Mouse (Mus musculus) ES-E14 (cell line): ENCODE measurements around the gene Slamf9. TPM values are rescaled to one million over a fixed set of nuclear protein-coding genes. Genes with fewer than 3 reads are reported as not detected.

Experiments used
- DNase-seq: peaks from one replicate; pipeline ENCODE4 v3.0.0-alpha.2; 2013; ENCODE audit warnings: low read depth, low spot score
- H3K27ac ChIP-seq: 2 replicates; pipeline ENCODE4 v1.5.1; 2012; ENCODE audit warnings: low read depth, mild to moderate bottlenecking, low read length, moderate library complexity, mixed read lengths; ENCODE audit not compliant: poor library complexity, insufficient read depth, severe bottlenecking
- H3K36me3 ChIP-seq: 2 replicates; pipeline ENCODE4 v1.6.1; 2012; ENCODE audit warnings: mild to moderate bottlenecking, low read length, moderate library complexity, mixed read lengths; ENCODE audit not compliant: control insufficient read depth, poor library complexity, insufficient read depth, severe bottlenecking
- H3K4me1 ChIP-seq, 2 experiments: fragments of 150-350 bp in 1 of 2; sonication (generic) in 1 of 2; 2 replicates each; pipeline ENCODE4 v1.6.1; 2012; ENCODE audit warnings: low read length in 2 of 2, mild to moderate bottlenecking in 1 of 2, mixed read lengths in 1 of 2; ENCODE audit not compliant: control insufficient read depth in 2 of 2, insufficient read depth in 2 of 2, poor library complexity in 1 of 2
- H3K4me3 ChIP-seq, 2 experiments: fragments of 150-350 bp in 1 of 2; sonication (generic) in 1 of 2; 2 replicates each; pipeline ENCODE4 v1.5.1; 2012; ENCODE audit warnings: low read length in 2 of 2, low read depth in 1 of 2, mild to moderate bottlenecking in 1 of 2, mixed read lengths in 1 of 2; ENCODE audit not compliant: insufficient read depth in 1 of 2, poor library complexity in 1 of 2, severe bottlenecking in 1 of 2
- H3K9ac ChIP-seq: 2 replicates; pipeline ENCODE4 v1.6.1; 2012; ENCODE audit warnings: low read depth, mild to moderate bottlenecking, low read length, mixed read lengths; ENCODE audit not compliant: poor library complexity, insufficient read depth, severe bottlenecking
- H3K9me3 ChIP-seq: fragments of 150-350 bp; sonication (generic); 2 replicates; pipeline ENCODE4 v1.6.1; 2012; ENCODE audit warnings: low read depth, mild to moderate bottlenecking, low read length; ENCODE audit not compliant: control insufficient read depth, insufficient read depth
- CHD2 ChIP-seq: IDR thresholded peaks from 2 replicates; pipeline ENCODE4 v1.6.1; 2014; ENCODE audit warnings: mild to moderate bottlenecking, low read depth, low read length, inconsistent platforms
- HCFC1 ChIP-seq: IDR thresholded peaks from 2 replicates; pipeline ENCODE4 v1.6.1; 2012; ENCODE audit warnings: low read length, inconsistent platforms, borderline replicate concordance; ENCODE audit not compliant: insufficient read depth
- MAFK ChIP-seq: IDR thresholded peaks from 2 replicates; pipeline ENCODE4 v1.6.1; 2014; ENCODE audit warnings: mild to moderate bottlenecking, low read depth, low read length, inconsistent platforms; ENCODE audit not compliant: insufficient read depth
- ZC3H11A ChIP-seq: IDR thresholded peaks from 2 replicates; pipeline ENCODE4 v1.6.1; 2012; ENCODE audit warnings: low read depth, mild to moderate bottlenecking, inconsistent platforms, low read length, borderline replicate concordance
- ZNF384 ChIP-seq: IDR thresholded peaks from 2 replicates; pipeline ENCODE4 v1.6.1; 2012; ENCODE audit warnings: low read depth, low read length, inconsistent platforms
- in situ Hi-C, 2 experiments: fragments of 600-800 bp; cut with MboI; formaldehyde crosslinking; loops; one replicate each; pipeline ENCODE4 v1.15.1; 2025; ENCODE audit warnings: low sequenced_read_pairs in 2 of 2, inconsistent platforms in 1 of 2; ENCODE audit not compliant: unreplicated experiment in 2 of 2
- total RNA-seq: library from RNA; depleted of rRNA; stranded (reverse); fragments of 300-350 nt; gene quantifications from 2 replicates; pipeline ENCODE4 v1.2.3, GENCODE M21; 2012

The Slamf9 gene
- total RNA-seq, 1 experiment: 2.7 TPM

DNA sequence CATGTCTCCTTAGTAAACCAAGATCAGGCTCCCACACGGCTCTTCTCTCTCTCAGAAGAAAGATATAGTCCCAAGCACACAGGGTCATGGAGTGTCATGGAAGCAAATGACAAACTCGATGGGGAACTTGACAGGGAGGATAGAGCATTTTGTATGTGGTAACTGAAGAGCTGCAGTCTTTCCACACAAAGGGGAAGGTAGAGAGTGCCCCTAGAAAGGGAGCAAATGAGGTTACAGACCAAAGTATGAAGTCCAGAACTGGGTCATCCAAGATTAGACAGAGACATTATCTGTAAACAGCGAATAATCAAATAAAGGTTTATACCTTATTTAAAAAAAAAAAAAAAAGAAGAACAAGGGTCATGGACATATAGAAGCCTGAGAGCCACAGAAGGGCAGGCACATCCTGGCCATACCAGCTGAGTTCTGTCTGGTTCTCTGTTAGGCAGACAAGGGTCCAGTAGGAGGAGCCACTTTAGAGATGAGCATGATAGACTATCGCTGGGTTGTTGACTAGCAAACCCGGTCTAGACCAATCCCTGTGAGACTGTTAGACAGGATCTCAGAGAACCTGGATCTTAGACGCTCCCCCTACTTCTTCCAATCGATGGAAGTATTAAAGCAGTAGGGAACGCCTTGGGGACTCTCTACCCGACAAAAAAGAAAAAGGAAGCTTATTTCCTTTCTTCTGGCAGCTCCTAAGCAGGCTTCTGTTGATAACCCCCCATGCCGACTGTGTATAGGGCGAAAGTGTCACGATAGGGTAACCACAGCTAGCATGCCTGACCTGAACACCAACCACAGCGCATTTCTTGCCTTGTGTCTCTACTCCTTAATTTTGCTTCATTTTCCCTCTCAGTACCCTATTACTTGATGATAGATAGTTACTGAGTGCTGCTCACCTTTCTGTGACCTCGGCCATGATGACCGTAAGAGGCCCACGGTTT lies 11.5 kb upstream of the Slamf9 start:
- Histone ChIP-seq H3K4me3 (no peak overlapping the region), H3K9ac (no peak overlapping the region), H3K4me1 (peaks cover 7 to 8% of the 10 kb centered on the region in 2 experiments; a peak in 2 of 4 replicates), H3K36me3 (no peaks in the 10 kb centered on the region), H3K27ac (no peak overlapping the region), H3K9me3 (no peaks in the 10 kb centered on the region)
- in situ Hi-C loops: no loop called here
- TF ChIP-seq MAFK (no peak), ZNF384 (no peak), HCFC1 (no peak), CHD2 (no peak), ZC3H11A (no peak)
- DNase-seq: no peak

DNA sequence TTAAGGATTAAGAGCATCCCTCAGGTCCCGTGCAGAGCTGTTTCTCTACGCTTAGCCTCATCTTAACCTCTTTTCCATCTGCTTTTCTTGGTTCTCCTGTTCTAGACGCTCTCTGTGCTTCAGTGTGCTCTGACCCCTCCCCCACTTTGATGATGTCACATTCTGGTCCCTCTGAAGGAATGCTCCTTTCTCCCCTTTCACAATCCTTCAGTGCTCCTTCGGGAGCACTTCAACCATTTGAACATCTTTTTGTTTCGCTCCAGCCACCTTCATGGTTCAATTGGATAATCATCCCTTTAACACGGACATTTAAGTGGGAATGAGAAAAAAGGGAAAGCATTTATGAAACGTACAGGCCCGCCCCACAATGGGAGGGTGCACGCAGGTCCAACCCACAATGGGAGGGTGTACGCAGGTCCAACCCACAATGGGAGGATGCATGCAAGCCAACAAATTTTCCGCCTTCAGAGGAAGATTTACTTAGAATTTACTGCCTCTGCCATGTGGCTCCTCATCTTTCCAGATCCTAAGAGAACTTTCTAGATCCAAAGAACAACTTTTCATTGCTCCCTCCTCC lies 6.8 kb upstream of the Slamf9 start:
- Histone ChIP-seq H3K36me3 (no peaks in the 10 kb centered on the region), H3K9ac (peak overlapping the region; percentile 57; the same call in 1 of the 2 replicates), H3K4me1 (peaks cover 7 to 8% of the 10 kb centered on the region in 2 experiments; a peak in 2 of 4 replicates), H3K9me3 (no peaks in the 10 kb centered on the region), H3K4me3 (peak overlapping the region; percentile 33 to 80; a peak in 3 of 4 replicates), H3K27ac (no peak overlapping the region)
- in situ Hi-C loops: no loop called here
- no peak for TF ChIP-seq CHD2
- no peak for TF ChIP-seq ZC3H11A
- no peak for TF ChIP-seq HCFC1
- TF ChIP-seq MAFK: no peak
- no peak for TF ChIP-seq ZNF384
- peak; percentile 64 for DNase-seq

DNA sequence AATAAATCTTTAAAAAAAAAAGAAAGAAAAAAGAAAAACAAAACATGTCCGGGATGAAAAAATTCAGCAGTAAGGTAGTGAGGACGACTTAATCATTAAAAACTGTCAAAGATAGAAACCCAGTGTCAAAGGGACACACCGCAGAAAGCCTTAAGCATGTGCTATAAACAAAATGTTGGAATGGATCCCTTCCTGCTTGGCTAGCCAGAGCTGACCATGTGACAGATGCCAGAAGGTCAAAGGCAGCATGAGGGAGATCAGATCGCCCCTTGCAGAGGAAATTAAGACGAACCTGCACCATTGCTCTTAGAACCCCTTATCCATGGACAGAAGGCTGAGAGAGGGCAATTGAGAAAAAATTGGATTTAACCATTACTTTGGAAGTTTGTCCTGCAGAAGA lies 5.8 kb upstream of the Slamf9 start:
- TF ChIP-seq HCFC1 (no peak), ZC3H11A (no peak), MAFK (no peak), CHD2 (no peak), ZNF384 (no peak)
- no peak overlapping the region for H3K27ac ChIP-seq
- in situ Hi-C loops: no loop called here
- no peak overlapping the region for H3K4me3 ChIP-seq
- no peaks in the 10 kb centered on the region for H3K9me3 ChIP-seq
- no peaks in the 10 kb centered on the region for H3K36me3 ChIP-seq
- H3K4me1 ChIP-seq: peaks cover 7 to 8% of the 10 kb centered on the region in 2 experiments; a peak in 2 of 4 replicates
- no peak overlapping the region for H3K9ac ChIP-seq
- DNase-seq: no peak

DNA sequence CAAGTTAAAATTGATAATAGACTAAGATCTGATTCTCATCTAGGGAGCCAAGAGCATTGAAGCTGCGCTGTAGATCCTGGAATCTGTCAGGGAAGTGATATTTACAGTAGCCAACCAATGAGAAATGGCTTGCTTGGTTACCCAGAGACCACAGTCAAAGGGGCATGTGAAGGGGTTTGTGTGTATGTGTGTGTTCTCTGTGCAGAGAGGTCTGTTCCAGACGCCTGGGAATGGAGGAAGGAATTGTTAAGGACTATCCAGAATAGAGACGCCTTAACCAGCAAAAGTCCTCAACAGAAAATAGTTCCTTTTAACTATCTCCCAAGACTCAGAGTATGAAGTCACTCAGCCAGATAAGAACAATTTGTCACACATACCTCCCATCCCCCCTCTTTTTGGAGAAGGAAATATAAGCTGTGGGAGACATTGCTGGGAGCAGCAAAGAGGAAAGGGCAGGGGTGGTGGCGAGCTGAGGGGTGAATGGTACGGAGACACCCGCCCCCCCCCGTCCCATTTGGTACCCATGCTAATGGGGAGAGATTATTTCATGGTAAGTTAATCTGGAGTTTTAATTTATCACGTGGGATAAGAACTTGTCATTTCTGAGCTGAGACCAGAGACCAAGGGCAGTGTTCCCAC lies 5.2 kb upstream of the Slamf9 start:
- no peak overlapping the region for H3K4me3 ChIP-seq
- H3K27ac ChIP-seq: no peak overlapping the region
- DNase-seq: no peak
- H3K4me1 ChIP-seq: peaks cover 7 to 8% of the 10 kb centered on the region in 2 experiments; a peak in 2 of 4 replicates
- H3K36me3 ChIP-seq: no peaks in the 10 kb centered on the region
- H3K9me3 ChIP-seq: no peaks in the 10 kb centered on the region
- TF ChIP-seq ZNF384: no peak
- no peak for TF ChIP-seq MAFK
- TF ChIP-seq ZC3H11A: no peak
- TF ChIP-seq HCFC1: no peak
- no peak for TF ChIP-seq CHD2
- in situ Hi-C loops: no loop called here
- H3K9ac ChIP-seq: no peak overlapping the region
